Mouse (Mus musculus) embryonic facial prominence, embryonic 11.5 days (tissue): ENCODE measurements around the gene Tmem236. TPM values are rescaled to one million over a fixed set of nuclear protein-coding genes. Genes with fewer than 3 reads are reported as not detected.

Experiments
- ATAC-seq: fragments of 200-750 bp; cut with Nextera tagmentation; replicated peaks from 2 replicates; pipeline ENCODE4 v1.8.0; 2017; ENCODE audit warnings: low read depth; ENCODE audit not compliant: insufficient number of reproducible peaks, low FRiP score, low TSS enrichment
- DNase-seq: peaks from one replicate; pipeline ENCODE4 v3.0.0-alpha.2; 2015; ENCODE audit warnings: low spot score
- H3K27ac ChIP-seq: fragments of 300-500 bp; sonication (generic); replicated peaks from 2 replicates; pipeline ENCODE4 v1.5.1; 2014; ENCODE audit warnings: mild to moderate bottlenecking, low read depth, low read length, control low read depth
- H3K27me3 ChIP-seq: fragments of 300-500 bp; sonication (generic); 2 replicates; pipeline ENCODE4 v1.6.1; 2014; ENCODE audit warnings: mild to moderate bottlenecking, low read length, moderate library complexity, mixed read lengths; ENCODE audit not compliant: control insufficient read depth, insufficient read depth
- H3K36me3 ChIP-seq: fragments of 300-500 bp; sonication (generic); replicated peaks from 2 replicates; pipeline ENCODE4 v1.6.1; 2014; ENCODE audit warnings: low read depth, mild to moderate bottlenecking, low read length, moderate library complexity, mixed read lengths; ENCODE audit not compliant: control insufficient read depth, insufficient read depth
- H3K4me1 ChIP-seq: fragments of 300-500 bp; sonication (generic); 2 replicates; pipeline ENCODE4 v1.6.1; 2014; ENCODE audit warnings: low read length, mixed read lengths; ENCODE audit not compliant: control insufficient read depth, insufficient read depth
- H3K4me2 ChIP-seq: fragments of 300-500 bp; sonication (generic); 2 replicates; pipeline ENCODE4 v1.6.1; 2014; ENCODE audit warnings: low read depth, mild to moderate bottlenecking, control low read depth, low read length, moderate library complexity
- H3K4me3 ChIP-seq: fragments of 300-500 bp; sonication (generic); 2 replicates; pipeline ENCODE4 v1.5.1; 2014; ENCODE audit warnings: low read depth, low read length, control low read depth
- H3K9ac ChIP-seq: fragments of 300-500 bp; sonication (generic); replicated peaks from 2 replicates; pipeline ENCODE4 v1.6.1; 2014; ENCODE audit warnings: mild to moderate bottlenecking, control low read depth, low read length
- H3K9me3 ChIP-seq: fragments of 300-500 bp; sonication (generic); replicated peaks from 2 replicates; pipeline ENCODE4 v1.6.1; 2016; ENCODE audit warnings: mild to moderate bottlenecking, low read length, inconsistent platforms, mixed read lengths; ENCODE audit not compliant: control insufficient read depth
- WGBS: fragments of 180-500 bp; shearing (Covaris S2); extraction: QIAGEN DNeasy Blood & Tissue Kit; methylation state at CpG from one replicate; pipeline ENCODE4 v1.1.7; 2014; 5-methylcytosine and 5-hydroxymethylcytosine counted together
- polyA plus RNA-seq: library from polyadenylated mRNA; unstranded; fragments of >200 nt; fragmentation: Nextera tagmentation; extraction: Ambion mirVana; gene quantifications from 2 replicates; pipeline ENCODE4 v1.2.1, GENCODE M21; 2014

Tmem236 gene
- polyA plus RNA-seq, 1 experiment from 2014 or later: 0.06 TPM

- WGBS: 92% methylated on average over 4 of the region's 4 CpGs
Observed at GRCm38 (mm10) chr2:14236920-14237319, 62.6 kb downstream of the Tmem236 start.

GRCm38 (mm10) chr2:14237723-14238122, 63.4 kb downstream of the Tmem236 start:
- Histone ChIP-seq H3K36me3 (no peaks in the 10 kb centered on the region), H3K27ac (no peak overlapping the region), H3K4me2 (no peak overlapping the region), H3K9ac (no peak overlapping the region), H3K9me3 (no peaks in the 10 kb centered on the region), H3K4me3 (no peak overlapping the region), H3K27me3 (no peaks in the 10 kb centered on the region), H3K4me1 (no peaks in the 10 kb centered on the region)
- WGBS: 58% methylated on average over 4 of the region's 4 CpGs
- no peak for ATAC-seq
- DNase-seq: no peak

More at GRCm38 (mm10) chr2:14236920-14237319, 62.6 kb downstream of the Tmem236 start:
- H3K4me1 ChIP-seq: no peaks in the 10 kb centered on the region
- no peak overlapping the region for H3K4me3 ChIP-seq
- no peak overlapping the region for H3K27ac ChIP-seq
- H3K4me2 ChIP-seq: no peak overlapping the region
- no peaks in the 10 kb centered on the region for H3K9me3 ChIP-seq
- no peak for ATAC-seq
- H3K9ac ChIP-seq: no peak overlapping the region
- no peak for DNase-seq
- H3K27me3 ChIP-seq: no peaks in the 10 kb centered on the region
- H3K36me3 ChIP-seq: no peaks in the 10 kb centered on the region

GRCm38 (mm10) chr2:14239151-14239550, 64.8 kb downstream of the Tmem236 start:
- H3K36me3 ChIP-seq: no peaks in the 10 kb centered on the region
- H3K4me2 ChIP-seq: no peak overlapping the region
- WGBS: 66% methylated on average over 5 of the region's 5 CpGs
- H3K27me3 ChIP-seq: no peaks in the 10 kb centered on the region
- ATAC-seq: no peak
- no peaks in the 10 kb centered on the region for H3K9me3 ChIP-seq
- no peaks in the 10 kb centered on the region for H3K4me1 ChIP-seq
- no peak overlapping the region for H3K27ac ChIP-seq
- DNase-seq: no peak
- H3K9ac ChIP-seq: no peak overlapping the region
- H3K4me3 ChIP-seq: no peak overlapping the region

GRCm38 (mm10) chr2:14244157-14244556, 69.8 kb downstream of the Tmem236 start:
- no peak overlapping the region for H3K4me3 ChIP-seq
- H3K36me3 ChIP-seq: no peaks in the 10 kb centered on the region
- H3K4me2 ChIP-seq: no peak overlapping the region
- no peaks in the 10 kb centered on the region for H3K4me1 ChIP-seq
- H3K9me3 ChIP-seq: no peaks in the 10 kb centered on the region
- DNase-seq (no peak), ATAC-seq (no peak)
- no peak overlapping the region for H3K9ac ChIP-seq
- 94% methylated on average over 5 of the region's 5 CpGs for WGBS
- no peak overlapping the region for H3K27ac ChIP-seq
- no peaks in the 10 kb centered on the region for H3K27me3 ChIP-seq

GRCm38 (mm10) chr2:14244668-14245067, 70.3 kb downstream of the Tmem236 start:
- H3K27ac ChIP-seq: no peak overlapping the region
- no peaks in the 10 kb centered on the region for H3K4me1 ChIP-seq
- no peaks in the 10 kb centered on the region for H3K27me3 ChIP-seq
- H3K4me2 ChIP-seq: no peak overlapping the region
- H3K36me3 ChIP-seq: no peaks in the 10 kb centered on the region
- WGBS: 73% methylated on average over 2 of the region's 2 CpGs
- ATAC-seq: no peak
- no peak overlapping the region for H3K4me3 ChIP-seq
- no peak overlapping the region for H3K9ac ChIP-seq
- no peak for DNase-seq
- no peaks in the 10 kb centered on the region for H3K9me3 ChIP-seq

GRCm38 (mm10) chr2:14249839-14250564, 75.7 kb downstream of the Tmem236 start:
- ATAC-seq (no peak), DNase-seq (no peak)
- no peak overlapping the region for H3K4me3 ChIP-seq
- no peaks in the 10 kb centered on the region for H3K27me3 ChIP-seq
- no peak overlapping the region for H3K4me2 ChIP-seq
- no peaks in the 10 kb centered on the region for H3K36me3 ChIP-seq
- no peak overlapping the region for H3K27ac ChIP-seq
- H3K9ac ChIP-seq: no peak overlapping the region
- no peaks in the 10 kb centered on the region for H3K9me3 ChIP-seq
- WGBS: 76% methylated on average over 3 of the region's 3 CpGs
- no peaks in the 10 kb centered on the region for H3K4me1 ChIP-seq

GRCm38 (mm10) chr2:14251938-14252337, 77.6 kb downstream of the Tmem236 start:
- Histone ChIP-seq H3K27me3 (no peaks in the 10 kb centered on the region), H3K4me3 (no peak overlapping the region), H3K36me3 (no peaks in the 10 kb centered on the region), H3K4me2 (no peak overlapping the region), H3K9ac (no peak overlapping the region), H3K27ac (no peak overlapping the region), H3K4me1 (no peaks in the 10 kb centered on the region), H3K9me3 (no peaks in the 10 kb centered on the region)
- ATAC-seq (no peak), DNase-seq (no peak)
- WGBS: 81% methylated on average over 3 of the region's 3 CpGs

- Histone ChIP-seq H3K4me1 (no peaks in the 10 kb centered on the region), H3K4me3 (no peak overlapping the region), H3K27ac (no peak overlapping the region), H3K27me3 (no peaks in the 10 kb centered on the region), H3K9me3 (no peaks in the 10 kb centered on the region), H3K36me3 (no peaks in the 10 kb centered on the region), H3K4me2 (no peak overlapping the region), H3K9ac (no peak overlapping the region)
- no peak for ATAC-seq
- DNase-seq: no peak
Observed at GRCm38 (mm10) chr2:14258345-14258850, 84.1 kb downstream of the Tmem236 start.
